Mouse (Mus musculus) macrophage (primary cell): Measurements from ENCODE around the gene Opn1sw. TPM values are rescaled to one million over a fixed set of nuclear protein-coding genes. Genes with fewer than 3 reads are reported as not detected.
"Not testable (repeated sequence)": the region's sequence is repeated elsewhere in the genome, so short reads cannot be mapped to it uniquely, and the experiment has no call there.

Experiments
- H3K27ac ChIP-seq: fragments of 350-480 bp; formaldehyde crosslinking; 2 replicates; pipeline ENCODE4 v1.9.0; 2021
- H3K36me3 ChIP-seq: fragments of 350-480 bp; formaldehyde crosslinking; 2 replicates; pipeline ENCODE4 v1.9.0; 2021; ENCODE audit errors: inconsistent target
- H3K4me3 ChIP-seq: fragments of 350-480 bp; formaldehyde crosslinking; 2 replicates; pipeline ENCODE4 v1.9.0; 2021; ENCODE audit errors: inconsistent target
- H3K79me2 ChIP-seq: fragments of 350-480 bp; formaldehyde crosslinking; 2 replicates; pipeline ENCODE4 v1.9.0; 2021; ENCODE audit errors: inconsistent target
- WGBS: methylation state at CpG from one replicate; pipeline ENCODE4 v1.1.7; 2026; ENCODE audit warnings: inconsistent platforms; ENCODE audit not compliant: missing documents; 5-methylcytosine and 5-hydroxymethylcytosine counted together
- polyA plus RNA-seq: library from polyadenylated mRNA; stranded (reverse); fragments of 250-400 nt; gene quantifications from 3 replicates; pipeline ENCODE4 v1.2.4, GENCODE M21; 2018; ENCODE audit warnings: inconsistent platforms

Opn1sw gene
- polyA plus RNA-seq, 1 experiment from 2014 or later = not detected

DNA sequence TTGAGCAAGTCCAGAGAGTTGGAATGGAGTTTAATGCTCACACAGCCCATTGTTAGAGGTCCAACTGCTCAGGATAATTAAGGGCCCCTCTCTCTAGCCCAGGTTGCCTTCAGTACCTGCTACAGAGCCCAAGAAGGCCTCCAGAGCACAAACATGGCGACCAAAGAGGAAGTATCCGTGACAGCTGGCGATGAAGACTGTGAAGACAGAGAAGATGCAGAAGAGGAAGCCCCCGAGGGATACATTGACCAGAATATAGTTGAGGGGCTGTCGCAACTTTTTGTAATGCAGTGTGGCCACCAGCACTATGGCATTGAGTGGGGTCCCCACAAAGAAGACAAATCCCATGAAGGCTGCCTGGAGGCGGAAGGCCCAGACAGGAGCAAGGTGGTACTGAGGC, 8.3 kb downstream of the Opn1sw start:
- 57% methylated on average over 6 of the region's 6 CpGs for WGBS
- Histone ChIP-seq H3K79me2 (no peaks in the 10 kb centered on the region), H3K36me3 (peaks cover 15% of the 10 kb centered on the region; the same call in 1 of the 2 replicates), H3K27ac (no peak overlapping the region), H3K4me3 (no peak overlapping the region)

DNA sequence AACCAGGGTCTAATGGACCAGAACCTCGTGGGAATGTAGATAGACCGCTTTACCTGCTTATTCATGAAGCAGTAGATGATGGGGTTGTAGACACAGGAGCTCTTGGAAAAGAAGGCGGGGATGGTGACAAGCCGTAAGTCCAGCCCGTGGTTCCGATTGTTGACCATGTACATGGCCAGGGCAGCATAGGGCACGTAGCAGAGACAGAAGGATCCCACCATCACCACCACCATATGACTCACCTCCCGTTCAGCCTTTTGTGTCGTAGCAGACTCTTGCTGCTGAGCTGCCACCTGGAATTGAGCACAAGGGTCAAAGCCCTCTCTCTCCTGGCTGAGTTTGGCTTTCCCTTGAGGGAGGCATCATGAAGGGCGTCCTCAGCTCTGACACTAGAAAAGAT, 9.6 kb downstream of the Opn1sw start:
- 96% methylated on average over 10 of the region's 10 CpGs for WGBS
- peaks cover 23% of the 10 kb centered on the region; the same call in 1 of the 2 replicates for H3K36me3 ChIP-seq
- no peaks in the 10 kb centered on the region for H3K79me2 ChIP-seq
- no peak overlapping the region for H3K4me3 ChIP-seq
- H3K27ac ChIP-seq = no peak overlapping the region

DNA sequence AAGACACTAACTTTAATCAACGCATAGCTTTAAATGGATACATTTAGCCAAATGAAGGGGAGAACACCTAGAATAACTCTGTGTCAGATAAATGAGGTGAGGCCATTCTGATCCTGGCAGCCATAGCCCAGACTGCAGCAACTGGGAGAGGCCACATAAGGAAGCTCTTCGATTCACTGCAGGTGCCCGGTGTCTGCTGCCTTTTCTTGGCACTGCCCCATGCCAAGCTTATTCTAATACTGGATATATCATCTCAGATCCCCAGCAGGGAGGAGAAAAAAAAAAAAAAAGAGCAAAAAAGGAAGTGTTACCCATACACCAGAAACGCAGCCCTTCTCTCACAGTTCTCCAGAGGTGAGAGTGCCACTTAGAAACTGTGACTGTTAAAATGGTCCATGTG, 10.9 kb downstream of the Opn1sw start:
- Histone ChIP-seq H3K36me3 (peaks cover 33% of the 10 kb centered on the region), H3K4me3 (no peak overlapping the region), H3K79me2 (no peaks in the 10 kb centered on the region), H3K27ac (no peak overlapping the region)
- 74% methylated on average over 3 of the region's 4 CpGs for WGBS

DNA sequence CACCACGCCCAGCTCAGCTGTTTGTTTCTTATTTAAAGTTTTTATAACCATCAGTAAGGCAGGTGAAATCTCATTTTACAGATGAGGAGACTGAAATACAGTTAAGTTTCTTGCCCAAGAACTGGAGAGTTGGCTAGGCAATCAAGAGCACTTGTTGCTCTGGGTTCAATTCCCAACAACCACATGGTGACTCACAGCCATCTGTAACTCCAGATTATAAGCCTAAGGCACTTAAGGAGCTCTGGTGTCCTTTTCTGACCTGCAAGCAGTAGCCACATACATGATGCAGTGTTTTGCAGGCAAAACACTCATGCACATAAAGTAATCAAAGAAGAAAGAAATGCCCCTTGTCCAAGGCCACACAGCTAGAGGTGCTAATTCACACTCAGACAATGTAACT, 23.0 kb downstream of the Opn1sw start:
- Histone ChIP-seq H3K27ac (no peak overlapping the region), H3K79me2 (no peaks in the 10 kb centered on the region), H3K36me3 (peaks cover 38% of the 10 kb centered on the region), H3K4me3 (no peak overlapping the region)
- 90% methylated on average over 1 of the region's 1 CpGs for WGBS

DNA sequence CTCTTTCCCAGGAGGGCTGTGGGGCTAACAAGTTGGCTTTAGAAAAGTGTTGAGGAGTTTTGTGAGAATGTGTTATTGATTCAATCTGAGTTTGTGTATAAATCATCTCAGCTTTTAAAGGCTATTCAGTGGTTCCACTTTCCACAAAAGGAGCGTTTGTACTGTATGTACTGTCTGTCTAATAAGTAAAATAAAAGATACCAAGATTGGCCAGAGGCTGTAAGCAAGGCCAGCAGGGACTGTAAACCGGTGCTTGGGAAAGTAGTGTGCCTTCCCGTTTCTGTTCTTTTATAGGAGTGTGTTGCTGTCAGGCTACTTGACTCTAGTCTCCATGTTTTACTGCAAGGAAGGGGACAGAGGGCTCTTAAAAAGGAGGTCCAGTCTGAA, 25.1 kb downstream of the Opn1sw start:
- Histone ChIP-seq H3K27ac (no peak overlapping the region), H3K36me3 (peaks cover 36% of the 10 kb centered on the region), H3K4me3 (no peak overlapping the region), H3K79me2 (no peaks in the 10 kb centered on the region; the same call in 1 of the 2 replicates)
- 98% methylated on average over 3 of the region's 3 CpGs for WGBS

DNA sequence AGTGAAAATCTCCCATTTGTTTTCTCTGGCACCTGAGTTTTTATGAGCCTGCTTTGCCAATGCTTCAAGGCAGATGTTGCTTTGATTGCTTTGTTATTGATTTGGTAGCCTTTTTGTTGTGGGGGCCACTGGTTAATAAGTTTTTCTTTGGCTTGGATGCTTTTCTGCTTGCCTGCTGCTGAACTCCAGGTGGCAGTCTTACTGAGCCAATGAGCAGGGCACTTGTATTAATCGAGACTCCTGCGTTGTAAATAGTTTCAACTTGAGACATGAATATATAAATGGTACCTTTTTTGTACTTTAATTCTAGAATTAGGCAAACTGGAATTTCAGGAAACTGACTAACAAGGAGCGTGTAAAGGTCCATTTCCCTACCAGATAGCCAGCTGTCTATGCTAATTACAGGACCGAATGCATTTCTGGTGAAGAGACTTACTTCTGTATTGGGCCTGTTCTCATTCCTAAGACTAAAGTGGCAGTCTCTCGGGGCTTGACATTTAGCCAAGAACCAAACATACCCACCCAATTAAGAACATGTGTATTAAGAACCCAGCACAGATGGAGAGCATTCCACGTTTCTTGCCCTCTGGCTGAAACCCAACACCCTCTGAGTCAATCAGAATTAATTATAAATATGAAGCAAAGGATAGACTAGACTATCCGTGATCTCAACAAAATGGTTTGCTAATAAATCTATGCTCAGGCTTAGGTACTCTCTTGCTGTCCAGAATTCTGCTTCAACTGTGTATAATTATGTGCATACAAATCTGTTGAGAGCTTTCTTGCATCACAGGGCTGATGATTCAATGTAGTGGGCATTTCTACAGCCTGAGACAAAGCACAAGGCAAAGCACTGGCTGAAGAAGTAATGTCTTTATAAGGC, 25.8 kb downstream of the Opn1sw start:
- WGBS = 84% methylated on average over 7 of the region's 7 CpGs
- Histone ChIP-seq H3K4me3 (no peak overlapping the region), H3K27ac (no peak overlapping the region), H3K79me2 (no peaks in the 10 kb centered on the region; the same call in 1 of the 2 replicates), H3K36me3 (peaks cover 34% of the 10 kb centered on the region)

DNA sequence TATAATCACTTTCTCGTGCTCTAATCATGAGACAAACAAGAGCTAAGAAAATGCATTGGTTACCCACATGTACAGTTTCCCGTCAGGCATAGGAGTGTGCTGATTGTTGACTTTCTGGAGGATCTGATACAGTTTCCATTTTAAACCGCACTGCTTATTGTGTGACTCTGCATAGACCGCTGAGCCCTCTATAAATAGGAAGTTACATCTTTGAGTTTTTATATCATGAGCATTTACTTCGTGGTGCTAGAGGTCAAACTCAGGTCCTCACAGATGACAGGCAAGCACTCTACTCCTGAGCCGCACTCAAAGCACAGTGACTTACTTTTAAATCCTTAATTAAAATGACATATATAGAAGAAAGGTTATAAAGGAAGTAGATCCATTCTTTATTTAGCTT, 28.1 kb downstream of the Opn1sw start:
- Histone ChIP-seq H3K36me3 (peaks cover 17% of the 10 kb centered on the region; the same call in 1 of the 2 replicates), H3K27ac (no peak overlapping the region), H3K79me2 (peaks cover 13% of the 10 kb centered on the region), H3K4me3 (no peak overlapping the region)
- 83% methylated on average over 6 of the region's 6 CpGs for WGBS

DNA sequence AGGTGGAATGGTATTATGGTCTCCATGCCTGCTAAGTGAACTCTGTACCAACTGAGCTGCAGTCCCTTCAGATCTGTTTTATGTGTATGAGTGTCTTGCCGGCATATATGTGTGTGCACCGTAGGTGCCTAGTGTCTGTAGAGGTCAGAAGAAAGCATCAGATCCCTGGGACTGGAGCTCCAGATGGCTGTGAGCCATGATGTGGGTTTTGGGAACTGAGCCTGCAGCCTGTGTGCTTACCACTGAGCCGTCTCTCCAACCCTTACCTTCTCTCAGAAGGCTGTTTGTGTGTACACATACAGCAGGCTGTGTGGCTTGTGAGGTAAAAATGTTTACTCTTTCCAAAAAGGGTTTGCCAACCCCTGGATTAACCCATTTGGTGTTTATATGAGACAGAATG, 28.9 kb downstream of the Opn1sw start:
- Histone ChIP-seq H3K79me2 (peaks cover 21% of the 10 kb centered on the region), H3K27ac (no peak overlapping the region), H3K4me3 (no peak overlapping the region), H3K36me3 (peaks cover 17% of the 10 kb centered on the region; the same call in 1 of the 2 replicates)
- 94% methylated on average over 3 of the region's 3 CpGs for WGBS

DNA sequence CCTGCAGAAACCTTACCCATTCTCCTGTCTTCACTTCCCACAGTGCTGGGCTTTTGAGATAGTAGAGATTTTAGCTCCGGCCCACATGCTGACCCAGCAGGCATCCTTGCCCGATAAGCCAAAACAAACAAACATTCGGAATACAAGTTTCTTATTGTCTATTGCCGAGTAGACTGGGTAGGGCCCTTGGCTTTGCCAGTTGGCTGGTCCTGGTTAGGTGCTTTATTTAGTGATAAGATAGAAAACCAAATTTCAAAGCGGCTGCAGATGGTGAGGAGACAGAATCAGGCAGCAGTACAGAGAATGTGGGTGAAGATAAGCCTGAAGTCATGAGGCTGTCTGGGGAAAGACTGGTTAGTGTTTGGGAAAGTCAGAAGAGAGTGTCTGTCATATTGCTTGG, 35.5 kb downstream of the Opn1sw start:
- WGBS = 99% methylated on average over 5 of the region's 5 CpGs
- Histone ChIP-seq H3K27ac (no peak overlapping the region), H3K79me2 (peaks cover 84% of the 10 kb centered on the region), H3K4me3 (no peak overlapping the region), H3K36me3 (peaks cover 9% of the 10 kb centered on the region; the same call in 1 of the 2 replicates)

DNA sequence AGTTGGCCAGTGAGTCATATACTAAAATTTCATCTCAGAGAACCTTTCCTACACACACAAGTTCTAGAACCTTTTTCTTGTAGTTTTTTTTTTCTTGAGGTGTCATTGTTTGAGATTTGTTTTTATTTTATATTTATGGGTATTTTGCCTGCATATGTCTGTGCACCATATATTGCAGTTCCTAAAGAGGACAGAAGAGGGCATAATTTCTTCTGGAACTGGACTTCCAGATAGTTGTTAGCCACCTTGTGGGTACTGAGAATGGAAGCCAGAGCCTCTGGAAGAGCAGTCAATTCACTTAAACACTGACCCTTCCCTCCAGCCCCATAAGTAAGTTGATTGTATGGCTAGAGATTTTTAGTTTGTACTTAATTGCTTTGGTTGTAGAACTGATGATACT, 36.7 kb downstream of the Opn1sw start:
- H3K27ac ChIP-seq = no peak overlapping the region
- H3K36me3 ChIP-seq = no peaks in the 10 kb centered on the region; the same call in 1 of the 2 replicates

DNA sequence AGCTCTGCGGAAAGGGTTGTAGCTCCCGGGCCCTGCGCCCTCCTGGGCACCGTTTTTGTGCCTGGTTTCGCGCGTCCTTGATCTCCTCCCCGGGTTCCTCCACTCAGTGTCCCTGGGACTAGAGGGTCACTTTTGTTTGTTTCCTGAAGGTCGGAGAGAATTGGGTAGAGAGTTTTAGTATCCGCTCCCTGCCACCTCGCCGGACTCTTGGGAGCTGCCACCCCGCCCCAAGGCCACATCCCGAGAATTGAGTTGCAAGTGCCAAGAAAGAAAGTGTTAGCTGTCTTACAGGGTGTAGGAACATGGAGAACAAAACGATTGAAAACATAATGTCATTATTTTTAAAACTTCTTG, 39.9 kb downstream of the Opn1sw start:
- Histone ChIP-seq H3K79me2 (peaks cover 53% of the 10 kb centered on the region), H3K4me3 (peak overlapping the region; percentile 91), H3K36me3 (no peaks in the 10 kb centered on the region), H3K27ac (peak overlapping the region; percentile 38)
- WGBS = under 1% methylated on average over 15 of the region's 15 CpGs

More for the DNA sequence above, 36.7 kb downstream of the Opn1sw start:
- Histone ChIP-seq H3K79me2 (peaks cover 84% of the 10 kb centered on the region), H3K4me3 (no peak overlapping the region)

DNA sequence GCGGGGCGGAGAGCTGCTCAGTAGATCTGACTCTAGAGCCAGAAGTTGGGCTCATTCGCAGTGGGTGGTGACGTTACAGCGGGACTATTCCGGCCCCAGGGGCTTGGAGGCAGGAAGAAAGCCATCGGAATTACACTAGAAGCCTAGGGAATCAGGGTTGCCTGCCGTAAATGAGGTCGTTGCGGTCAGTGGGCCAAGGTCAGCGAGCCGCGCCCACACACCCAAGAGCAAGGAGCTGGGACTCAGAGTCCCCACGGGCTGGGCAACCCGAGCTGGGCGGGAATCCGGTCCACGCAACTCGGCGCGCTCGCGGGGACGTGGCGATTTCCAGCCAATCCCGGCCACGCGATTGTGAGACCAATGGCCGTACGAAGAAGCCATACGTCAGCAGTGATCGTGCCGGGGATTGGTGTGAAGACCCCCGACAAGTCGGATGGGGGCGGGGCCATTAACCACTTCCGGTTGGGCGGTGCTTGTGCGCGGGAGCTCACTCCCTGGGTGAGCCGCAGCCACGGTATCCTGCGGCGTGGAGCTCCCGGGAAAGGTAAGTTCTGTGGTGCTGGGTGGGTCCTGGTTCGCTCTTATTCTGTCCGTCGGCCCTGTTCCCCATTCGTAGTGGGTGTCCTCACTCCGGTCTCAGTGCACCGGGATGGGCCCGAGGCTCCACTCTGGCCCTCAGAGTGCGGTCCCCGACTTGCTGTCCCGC, 40.5 kb downstream of the Opn1sw start, which contains the start of gene Calu:
Calu (plus strand) TSS at position 405 of the 706 bp plus-strand sequence.
- peak within 1 kb of the TSS; percentile 38 for H3K27ac ChIP-seq
- under 1% methylated on average over 55 of the region's 55 CpGs for WGBS
- H3K36me3 ChIP-seq = no peaks in the 10 kb centered on the region
- peaks cover 48% of the 10 kb centered on the region for H3K79me2 ChIP-seq
- peak within 1 kb of the TSS; percentile 91 for H3K4me3 ChIP-seq

DNA sequence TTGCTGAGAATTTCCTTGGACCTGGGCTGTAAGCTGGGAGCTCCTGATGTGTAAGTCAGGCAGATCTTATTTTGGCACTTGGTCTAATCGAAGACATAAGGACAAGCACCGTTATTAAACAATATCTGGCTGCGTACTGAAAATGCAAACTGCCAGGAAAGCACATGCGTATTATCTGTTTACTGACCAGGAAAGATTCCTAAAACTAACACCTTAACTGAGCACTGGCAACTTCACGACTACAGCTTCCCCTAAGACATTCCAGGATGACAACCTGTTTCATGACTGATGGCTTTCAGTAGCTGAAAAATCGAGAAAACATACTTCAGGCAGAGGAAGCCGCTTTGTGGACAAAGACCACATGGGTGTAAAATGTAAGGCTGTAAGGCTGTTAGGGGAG, 41.1 kb downstream of the Opn1sw start:
- WGBS = 47% methylated on average over 7 of the region's 7 CpGs

DNA sequence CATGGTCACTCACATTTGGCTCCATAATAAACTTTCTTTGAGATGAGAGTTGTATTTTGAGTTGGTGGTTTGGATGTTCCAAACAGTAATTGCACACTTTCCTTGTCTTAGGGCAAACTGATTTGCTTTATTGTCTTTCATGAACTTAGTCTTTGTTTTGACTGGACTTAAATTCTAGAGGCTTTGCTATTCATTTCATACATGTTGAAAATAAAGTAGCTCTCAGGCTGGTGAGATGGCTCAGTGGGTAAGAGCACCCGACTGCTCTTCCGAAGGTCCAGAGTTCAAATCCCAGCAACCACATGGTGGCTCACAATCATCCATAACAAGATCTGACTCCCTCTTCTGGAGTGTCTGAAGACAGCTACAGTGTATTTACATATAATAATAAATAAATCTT, 41.8 kb downstream of the Opn1sw start:
- 94% methylated on average over 2 of the region's 2 CpGs for WGBS
- H3K27ac ChIP-seq, H3K36me3 ChIP-seq, H3K4me3 ChIP-seq: not testable (repeated sequence)
- H3K79me2 ChIP-seq = peaks cover 35% of the 10 kb centered on the region

More for the DNA sequence above, 41.1 kb downstream of the Opn1sw start:
- H3K4me3 ChIP-seq = peak overlapping the region; percentile 91
- H3K36me3 ChIP-seq = no peaks in the 10 kb centered on the region
- peak overlapping the region; percentile 35 for H3K27ac ChIP-seq
- peaks cover 41% of the 10 kb centered on the region for H3K79me2 ChIP-seq

DNA sequence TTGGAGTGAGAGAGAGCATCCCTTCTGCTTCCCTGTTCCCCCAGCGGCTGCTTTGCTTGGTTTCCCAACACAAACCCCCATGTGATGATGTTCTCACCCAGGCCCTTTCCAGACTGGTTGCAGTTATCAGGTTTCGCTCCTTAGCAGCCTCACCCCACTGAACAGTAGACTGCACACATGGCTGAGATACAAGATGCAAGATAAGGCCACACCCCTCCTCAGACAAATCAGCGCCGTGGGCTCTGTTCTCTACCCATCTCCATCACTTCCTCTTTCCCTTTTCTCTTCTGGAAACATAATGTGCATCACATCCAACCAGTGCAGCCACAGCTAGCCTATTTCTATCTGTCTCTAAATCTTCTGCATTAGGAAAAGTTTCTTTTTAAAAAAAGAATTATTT, 58.8 kb downstream of the Opn1sw start:
- H3K79me2 ChIP-seq = no peaks in the 10 kb centered on the region
- H3K36me3 ChIP-seq = no peaks in the 10 kb centered on the region
- WGBS = 32% methylated on average over 4 of the region's 4 CpGs
- H3K27ac ChIP-seq = no peak overlapping the region
- H3K4me3 ChIP-seq = no peak overlapping the region
